Mouse (Mus musculus) gastrocnemius, postnatal 4 days (tissue): ENCODE results near the gene Nudt8. TPM values are rescaled to one million over a fixed set of nuclear protein-coding genes. Genes with fewer than 3 reads are reported as not detected.
"Not testable (repeated sequence)": the region's sequence is repeated elsewhere in the genome, so short reads cannot be mapped to it uniquely, and the experiment has no call there.

ENCODE experiments used
- DNase-seq, 2 experiments: peaks; one replicate each; pipeline ENCODE4 v3.0.0; 2021 to 2022; ENCODE audit warnings: low spot score in 2 of 2, mixed read lengths in 2 of 2
- long read RNA-seq, 2 experiments: library from polyadenylated mRNA; stranded (forward); transcript quantifications; one replicate each; pipeline ENCODE4 v2.0.0; 2021
- total RNA-seq, 2 experiments: library from RNA; stranded (reverse); gene quantifications; 2 replicates each; pipeline ENCODE4 v1.2.3; 2021

Nudt8 gene
- total RNA-seq = 10 to 100 TPM; 18.5 to 19.0 TPM
- long read RNA-seq, experiment 1, transcript Nudt8-201 (4 exons, 787 nt) = major isoform, 14 of 19 reads
- long read RNA-seq, experiment 1, partial matches to known transcripts = 1 of 19 reads
- long read RNA-seq, experiment 1, other reads (novel, unspliced or antisense) = 0 of 19 reads
- long read RNA-seq, experiment 2, transcript Nudt8-201 (4 exons, 787 nt) = major isoform, 13 of 16 reads
- long read RNA-seq, experiment 2, partial matches to known transcripts = 0 of 16 reads
- long read RNA-seq, experiment 2, other reads (novel, unspliced or antisense) = 1 of 16 reads

GRCm38 (mm10) chr19:4000119-4000900, at the start of gene Nudt8, which contains the start of gene Gm49405:
Nudt8 (plus strand) TSS chr19:4000580.
Gm49405 (plus strand) TSS chr19:4000626.
- DNase-seq = peak; percentile 81 to 94

- DNase-seq = no peak
These were observed 48.9 kb upstream of the Nudt8 start for GRCm38 (mm10) chr19:3951461-3951860.

DNA sequence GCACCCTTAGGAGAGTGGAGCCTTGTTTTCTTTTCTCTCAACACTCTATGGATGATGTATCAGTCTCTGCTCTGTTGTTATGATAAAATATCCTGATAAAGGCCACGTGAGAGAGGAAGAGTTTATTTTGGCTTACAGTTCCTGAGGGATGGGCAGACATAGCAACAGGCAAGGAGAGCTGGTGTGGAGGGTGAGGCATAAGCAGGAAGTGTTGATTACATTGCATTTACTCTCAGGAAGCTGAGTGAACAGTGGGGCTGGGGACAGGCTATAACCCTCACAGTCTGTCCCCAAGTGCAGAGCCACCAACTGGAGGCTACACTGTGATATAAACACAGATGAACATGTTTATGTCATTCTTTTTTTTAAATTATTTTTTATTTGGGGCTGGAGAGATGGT, 48.3 kb upstream of the Nudt8 start:
- DNase-seq = no peak

- DNase-seq = no peak
These were observed 45.3 kb upstream of the Nudt8 start for GRCm38 (mm10) chr19:3955033-3955432.

DNA sequence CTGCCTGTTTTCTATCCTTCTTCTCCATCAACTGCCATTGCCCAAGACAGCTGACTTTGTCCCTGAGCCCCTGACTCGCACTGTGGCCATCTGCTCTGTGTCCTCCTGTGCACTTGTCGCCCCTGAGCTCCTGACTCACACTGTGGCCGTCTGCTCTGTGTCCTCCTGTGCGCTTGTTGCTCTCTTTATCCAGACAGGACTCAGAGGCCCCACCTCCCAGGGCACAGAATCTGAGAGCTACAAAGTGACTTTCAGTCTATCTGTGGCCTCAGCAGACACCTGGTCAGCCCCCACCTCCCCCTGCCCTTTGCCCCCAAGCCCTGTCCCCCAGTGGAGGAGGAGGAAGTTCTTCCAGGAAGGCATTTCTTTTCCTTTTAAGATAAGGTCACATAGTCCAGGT, 44.6 kb upstream of the Nudt8 start:
- no peak for DNase-seq

GRCm38 (mm10) chr19:3957296-3958036, 42.9 kb upstream of the Nudt8 start:
- DNase-seq = not testable (repeated sequence)

DNA sequence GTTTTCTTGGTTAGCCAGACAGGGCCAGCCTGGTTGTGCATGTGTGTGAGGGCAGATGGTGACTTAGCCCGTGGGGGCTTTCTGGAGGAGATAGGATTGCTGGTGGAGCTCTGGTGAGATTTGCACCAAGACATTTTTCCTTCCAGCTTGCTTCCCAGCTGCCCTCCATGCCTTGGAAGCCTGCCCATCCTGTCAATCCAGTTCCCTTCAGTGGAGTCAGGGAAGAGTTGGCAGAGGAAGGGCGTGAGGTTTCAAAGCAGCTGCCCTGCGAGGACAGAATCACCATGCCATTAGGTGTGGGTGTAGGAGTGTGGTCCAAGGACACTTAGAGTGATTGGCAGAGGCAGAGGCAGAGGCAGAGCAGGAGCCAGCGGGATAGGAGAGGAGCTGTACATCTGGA, 41.9 kb upstream of the Nudt8 start, which contains the start of gene Aldh3b3:
Gene Aldh3b3 (plus strand): TSS at position 176 of the 400 bp plus-strand sequence.
- DNase-seq = no peak

GRCm38 (mm10) chr19:3959030-3959429, 41.4 kb upstream of the Nudt8 start:
- no peak for DNase-seq

DNA sequence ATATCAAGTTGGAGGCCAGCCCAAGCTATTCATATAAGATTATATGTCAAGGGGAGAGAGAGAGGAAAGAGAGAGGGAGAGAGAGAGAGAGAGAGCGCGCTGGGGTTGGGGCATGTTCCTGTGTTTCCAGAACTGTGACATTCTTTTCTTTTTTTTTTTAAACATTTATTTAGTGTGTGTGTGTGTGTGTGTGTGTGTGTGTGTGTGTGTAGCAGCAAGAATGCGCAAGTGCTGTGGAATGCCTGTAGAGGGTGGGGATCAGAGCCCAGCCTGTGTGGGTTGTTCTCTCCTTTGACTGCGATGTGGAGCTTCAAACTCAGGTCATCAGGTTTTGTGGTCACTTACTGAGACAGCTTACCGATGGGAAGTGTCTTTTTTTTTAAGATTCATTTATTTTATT, 40.2 kb upstream of the Nudt8 start:
- no peak for DNase-seq

DNA sequence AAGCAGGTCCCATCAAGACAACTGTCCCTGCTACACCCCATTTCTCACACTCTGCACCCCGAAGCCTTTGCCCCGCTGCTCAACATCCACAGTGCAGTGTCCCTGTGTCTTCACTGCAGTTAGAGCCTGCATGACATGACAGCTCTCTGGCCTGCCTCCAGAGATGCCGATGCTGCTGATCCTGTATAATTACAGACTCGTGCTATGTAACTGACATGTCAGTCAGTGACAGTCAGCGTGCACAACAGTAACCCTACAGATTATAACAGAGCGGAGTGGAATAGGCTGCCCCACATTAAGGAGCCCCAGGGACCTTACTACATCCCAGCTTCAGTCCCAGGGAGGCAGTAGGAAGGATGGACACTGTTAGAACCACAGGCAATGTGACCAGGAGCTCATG, 38.6 kb upstream of the Nudt8 start:
- not testable (repeated sequence) for DNase-seq

DNA sequence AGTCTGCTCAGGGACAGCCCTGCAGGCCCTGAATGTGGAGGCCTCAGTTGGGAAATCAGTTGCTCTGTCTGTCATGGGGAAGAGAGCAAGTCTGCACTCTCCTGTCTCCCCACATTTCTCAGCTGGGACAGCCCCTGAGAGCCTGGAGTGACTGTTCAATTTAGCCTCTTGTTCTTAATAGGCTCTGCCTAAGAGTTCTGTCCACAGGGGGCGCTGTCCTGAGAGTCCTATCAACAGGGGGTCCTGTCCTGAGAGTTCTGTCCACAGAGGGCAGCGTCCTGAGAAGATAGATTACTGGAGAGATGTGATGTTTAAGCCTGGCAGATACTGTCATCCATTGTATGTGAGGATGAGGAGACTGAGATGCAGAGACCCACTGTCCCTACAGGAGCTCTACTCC, 37.9 kb upstream of the Nudt8 start:
- DNase-seq = no peak

DNA sequence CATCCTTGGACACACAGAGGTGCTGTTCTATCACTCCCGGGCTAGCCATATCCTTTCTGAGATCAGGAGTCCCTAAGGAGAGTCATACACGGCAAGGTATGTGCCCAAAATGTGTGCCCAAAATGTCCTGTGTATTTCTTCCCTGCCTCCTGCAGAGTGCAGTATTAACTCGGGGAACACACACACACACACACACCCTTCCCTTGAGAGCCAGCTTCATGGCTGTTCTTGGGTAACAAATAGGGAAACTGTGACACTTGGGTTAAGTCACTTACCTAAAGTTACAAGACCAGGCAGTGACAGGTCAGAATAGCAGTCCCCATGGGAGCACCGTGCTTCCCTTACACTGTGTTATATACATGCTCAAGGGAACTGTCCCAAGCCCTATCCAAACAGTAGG, 36.4 kb upstream of the Nudt8 start:
- DNase-seq = no peak

DNA sequence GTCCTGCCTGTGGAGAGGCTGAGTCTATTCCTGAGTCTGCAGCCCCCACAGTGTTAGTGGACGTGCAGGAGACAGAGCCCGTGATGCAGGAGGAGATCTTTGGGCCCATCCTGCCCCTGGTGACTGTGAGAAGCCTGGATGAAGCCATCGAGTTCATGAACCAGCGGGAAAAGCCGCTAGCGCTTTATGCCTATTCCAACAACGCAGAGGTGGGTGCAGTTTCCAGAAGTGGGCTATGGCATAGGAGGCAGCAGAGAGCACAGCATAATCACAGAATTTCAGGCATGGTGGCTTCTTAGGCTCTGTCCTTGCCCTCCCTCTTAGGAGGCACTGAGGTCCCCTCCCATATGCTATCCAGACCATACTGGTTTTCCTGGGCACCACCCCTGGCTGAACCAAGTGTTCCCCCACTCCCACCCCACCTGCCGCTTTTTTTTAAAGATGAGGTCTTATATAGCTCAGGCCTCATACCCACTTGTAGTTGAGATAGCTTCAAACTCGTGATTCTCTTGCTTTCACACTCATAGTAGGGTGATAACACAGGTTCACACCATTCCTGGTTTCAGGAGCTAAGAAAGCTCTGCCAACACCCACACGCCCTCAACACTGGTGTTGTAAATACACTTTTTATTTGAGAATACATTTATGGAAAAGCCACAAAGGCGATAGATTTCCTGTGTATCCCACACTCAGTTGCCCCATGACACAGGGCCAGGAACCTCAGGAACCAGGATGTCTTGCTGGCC, 33.9 kb upstream of the Nudt8 start:
- no peak for DNase-seq

- no peak for DNase-seq
These were observed 33.1 kb upstream of the Nudt8 start for GRCm38 (mm10) chr19:3967258-3967657.

GRCm38 (mm10) chr19:3972229-3972628, 28.2 kb upstream of the Nudt8 start, which contains the start of gene Aldh3b2:
Aldh3b2 (plus strand) TSS chr19:3972328.
- no peak for DNase-seq

DNA sequence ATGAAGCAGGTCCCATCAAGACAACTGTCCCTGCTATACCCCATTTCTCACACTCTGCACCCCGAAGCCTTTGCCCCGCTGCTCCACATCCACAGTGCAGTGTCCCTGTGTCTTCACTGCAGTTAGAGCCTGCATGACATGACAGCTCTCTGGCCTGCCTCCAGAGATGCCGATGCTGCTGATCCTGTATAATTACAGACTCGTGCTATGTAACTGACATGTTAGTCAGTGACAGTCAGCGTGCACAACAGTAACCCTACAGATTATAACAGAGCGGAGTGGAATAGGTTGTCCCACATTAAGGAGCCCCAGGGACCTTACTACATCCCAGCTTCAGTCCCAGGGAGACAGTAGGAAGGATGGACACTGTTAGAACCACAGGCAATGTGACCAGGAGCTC, 25.8 kb upstream of the Nudt8 start:
- DNase-seq = not testable (repeated sequence)

- DNase-seq = no peak
These were observed 24.5 kb upstream of the Nudt8 start for GRCm38 (mm10) chr19:3975866-3976265.

- peak; percentile 57 to 79 for DNase-seq
These were observed 20.1 kb upstream of the Nudt8 start for GRCm38 (mm10) chr19:3980309-3980708.

DNA sequence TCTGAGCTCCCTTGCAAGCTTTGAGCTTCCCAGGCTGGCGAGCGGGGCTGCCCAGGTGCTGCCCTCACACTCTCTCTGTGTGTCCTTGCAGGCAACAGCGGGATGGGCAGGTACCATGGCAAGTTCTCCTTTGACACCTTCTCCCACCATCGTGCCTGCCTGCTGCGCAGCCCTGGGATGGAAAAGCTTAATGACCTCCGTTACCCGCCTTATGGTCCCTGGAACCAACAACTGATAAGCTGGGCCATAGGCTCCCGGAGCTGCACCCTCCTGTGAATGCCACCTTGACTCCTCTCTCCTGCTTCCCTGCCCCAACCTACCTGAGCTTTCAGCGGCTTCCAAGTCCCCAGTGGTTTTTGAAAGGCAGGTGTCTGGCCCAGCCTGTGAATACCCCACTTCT, 19.5 kb upstream of the Nudt8 start:
- DNase-seq = no peak

DNA sequence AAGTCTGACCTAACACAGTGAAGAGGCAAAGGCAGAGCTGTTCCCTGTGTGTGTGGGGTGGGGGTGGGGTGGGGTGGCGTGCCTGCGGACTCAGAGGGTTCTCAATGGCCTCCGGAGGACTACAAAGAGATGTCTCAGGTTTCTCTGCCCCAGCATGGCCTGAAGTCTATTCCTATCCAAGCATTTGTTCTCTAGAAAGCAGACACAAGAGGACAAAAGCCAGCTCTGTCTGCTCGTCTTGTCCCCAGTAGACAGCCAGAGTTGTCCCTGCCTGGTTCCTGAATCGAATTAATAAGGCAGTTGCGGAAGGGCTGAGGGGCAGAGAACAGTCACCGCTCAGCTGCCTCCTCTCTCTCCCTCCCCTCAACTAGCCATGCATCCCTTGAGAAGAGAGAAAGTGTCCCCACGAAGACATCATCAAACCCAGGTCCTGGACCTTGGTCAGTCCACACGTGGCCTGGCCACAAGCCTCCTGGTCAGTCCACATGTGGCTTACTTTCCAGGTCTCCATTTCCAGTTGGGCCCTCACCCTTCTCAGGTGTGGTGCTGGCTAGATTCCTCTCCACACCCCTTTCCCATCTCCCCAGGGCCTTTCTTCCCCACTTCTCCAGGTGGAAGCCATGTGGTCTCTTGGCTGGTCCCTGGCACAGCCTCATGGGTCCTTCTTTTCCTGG, 16.7 kb upstream of the Nudt8 start:
- DNase-seq = no peak
